Mouse (Mus musculus) thymus, postnatal 25 days (tissue): ENCODE data around the gene Endou.

Source experiments
- DNase-seq: peaks from one replicate; pipeline ENCODE4 v3.0.0; 2022

Endou gene

GRCm38 (mm10) chr15:97726310-97726709 lies 4.8 kb downstream of the Endou start:
- no peak for DNase-seq

GRCm38 (mm10) chr15:97725198-97725785 lies 5.8 kb downstream of the Endou start:
- peak; percentile 45 for DNase-seq

GRCm38 (mm10) chr15:97724346-97725197 lies 6.6 kb downstream of the Endou start:
- peak; percentile 36 for DNase-seq

- DNase-seq: no peak
Observed at GRCm38 (mm10) chr15:97723536-97724345, 7.4 kb downstream of the Endou start.

GRCm38 (mm10) chr15:97721008-97721701 lies 10.0 kb downstream of the Endou start:
- DNase-seq: peak; percentile 84

- peak; percentile 39 for DNase-seq
Observed at GRCm38 (mm10) chr15:97720026-97720675, 11.0 kb downstream of the Endou start.

GRCm38 (mm10) chr15:97719494-97719893 lies 11.6 kb downstream of the Endou start:
- DNase-seq: no peak

- DNase-seq: no peak
Observed at GRCm38 (mm10) chr15:97718535-97719155, 12.5 kb downstream of the Endou start.

- peak; percentile 84 for DNase-seq
Observed at GRCm38 (mm10) chr15:97717861-97718534, 13.1 kb downstream of the Endou start.

- DNase-seq: no peak
Observed at GRCm38 (mm10) chr15:97716782-97717181, 14.4 kb downstream of the Endou start.

GRCm38 (mm10) chr15:97715734-97716133 lies 15.4 kb downstream of the Endou start:
- no peak for DNase-seq

GRCm38 (mm10) chr15:97715083-97715482 lies 16.1 kb downstream of the Endou start:
- DNase-seq: no peak

GRCm38 (mm10) chr15:97712546-97712945 lies 18.6 kb downstream of the Endou start:
- no peak for DNase-seq

- DNase-seq: no peak
Observed at GRCm38 (mm10) chr15:97710906-97711305, 20.2 kb downstream of the Endou start.

- DNase-seq: peak; percentile 88
Observed at GRCm38 (mm10) chr15:97705211-97706050, 25.7 kb downstream of the Endou start, which contains the start of gene Rpap3. TSS of gene Rpap3 (minus strand) at chr15:97705825.

GRCm38 (mm10) chr15:97696616-97697015 lies 34.5 kb downstream of the Endou start:
- DNase-seq: no peak

GRCm38 (mm10) chr15:97693411-97693810 lies 37.7 kb downstream of the Endou start:
- DNase-seq: no peak

GRCm38 (mm10) chr15:97684118-97684517 lies 47.0 kb downstream of the Endou start:
- no peak for DNase-seq

- DNase-seq: no peak
Observed at GRCm38 (mm10) chr15:97682053-97682452, 49.1 kb downstream of the Endou start.
